Mouse (Mus musculus) G1E (cell line): Measurements from ENCODE around the gene 1700020N15Rik.
"Not testable (repeated sequence)": the region's sequence is repeated elsewhere in the genome, so short reads cannot be mapped to it uniquely, and the experiment has no call there.

Experiments used
- CTCF ChIP-seq: IDR thresholded peaks from 2 replicates; pipeline ENCODE4 v1.5.1; 2012; ENCODE audit warnings: low read depth, low read length, inconsistent platforms, mixed read lengths
- GATA1 ChIP-seq: IDR thresholded peaks from 2 replicates; pipeline ENCODE4 v1.6.1; 2012; ENCODE audit warnings: borderline replicate concordance, low read length, inconsistent platforms, mixed read lengths
- GATA2 ChIP-seq: IDR thresholded peaks from 2 replicates; pipeline ENCODE4 v1.6.1; 2012; ENCODE audit warnings: low read depth, low read length, inconsistent platforms, borderline replicate concordance

- not testable (repeated sequence) for TF ChIP-seq CTCF, GATA2, GATA1
Measured at GRCm38 (mm10) chrX:69945000-69945399, at the start of gene 1700020N15Rik.
